Mouse (Mus musculus) right cerebral cortex, postnatal 4 days (tissue): ENCODE results near the gene Isca1.
"Not testable (repeated sequence)": the region's sequence is repeated elsewhere in the genome, so short reads cannot be mapped to it uniquely, and the experiment has no call there.

Source experiments
- DNase-seq: peaks from one replicate; pipeline ENCODE4 v3.0.0-alpha.2; 2022

Gene Isca1

GRCm38 (mm10) chr13:59746164-59746563 is 23.4 kb downstream of the Isca1 start:
- no peak for DNase-seq

- no peak for DNase-seq
Observed at GRCm38 (mm10) chr13:59745462-59745861, 24.1 kb downstream of the Isca1 start.

DNA sequence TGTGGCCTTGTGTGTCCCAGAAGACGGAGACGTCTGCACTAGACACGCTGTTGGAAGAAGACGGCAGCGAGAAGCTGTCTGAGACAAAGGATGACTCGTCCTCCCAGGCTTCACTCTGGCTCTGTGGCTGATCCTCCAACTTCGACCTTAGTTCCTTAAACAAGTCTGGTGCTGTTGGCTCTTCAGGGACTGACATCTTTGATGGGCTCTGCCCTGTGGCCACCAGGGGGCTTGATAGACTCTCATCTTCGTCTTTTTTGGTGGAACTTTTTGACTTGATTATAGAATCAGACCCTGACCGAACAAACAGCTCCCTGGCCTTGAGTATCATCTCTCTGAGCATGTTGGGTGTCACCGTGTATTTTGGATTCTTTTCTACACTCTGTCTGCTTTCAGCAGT is 27.9 kb downstream of the Isca1 start:
- no peak for DNase-seq

GRCm38 (mm10) chr13:59741096-59741495 is 28.5 kb downstream of the Isca1 start:
- DNase-seq = no peak

- DNase-seq = no peak
Observed at GRCm38 (mm10) chr13:59739397-59739796, 30.2 kb downstream of the Isca1 start.

DNA sequence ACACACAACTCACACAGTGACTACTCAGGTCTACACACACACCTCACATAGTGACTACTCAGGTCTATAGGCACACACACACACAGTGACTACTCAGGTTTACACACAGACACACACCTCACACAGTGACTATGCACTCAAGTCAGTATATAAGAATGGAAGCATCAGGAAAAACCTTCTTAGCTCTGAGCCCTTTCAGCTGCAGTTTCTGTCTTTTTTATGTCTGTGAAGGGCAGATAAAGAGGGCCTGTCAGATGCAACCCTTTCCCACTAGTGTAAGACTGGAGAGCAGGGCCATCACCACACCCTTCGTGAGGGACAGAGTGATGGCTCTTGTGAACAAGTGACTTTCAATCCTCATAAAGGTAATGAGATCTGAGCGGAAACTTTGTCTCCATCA is 31.2 kb downstream of the Isca1 start:
- no peak for DNase-seq

DNA sequence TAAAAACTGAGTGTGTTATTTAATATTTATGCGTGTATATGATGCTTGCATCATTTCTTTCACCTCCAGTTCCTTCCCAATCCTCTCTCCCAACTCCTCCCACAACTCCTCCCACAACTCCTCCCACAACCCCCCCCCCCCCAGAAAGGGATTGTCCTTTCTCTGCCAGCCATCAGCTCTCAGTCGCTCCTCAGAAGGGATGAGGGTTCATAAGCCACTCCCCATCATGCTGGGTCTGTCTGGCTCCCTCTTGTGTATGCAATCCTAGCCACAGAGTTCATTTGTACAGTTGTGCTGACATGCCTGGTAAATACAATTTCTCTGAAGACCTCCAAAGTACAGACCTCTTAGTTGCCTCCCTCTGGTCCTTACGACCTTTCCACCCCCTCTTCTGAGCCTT is 34.4 kb downstream of the Isca1 start:
- DNase-seq = no peak

DNA sequence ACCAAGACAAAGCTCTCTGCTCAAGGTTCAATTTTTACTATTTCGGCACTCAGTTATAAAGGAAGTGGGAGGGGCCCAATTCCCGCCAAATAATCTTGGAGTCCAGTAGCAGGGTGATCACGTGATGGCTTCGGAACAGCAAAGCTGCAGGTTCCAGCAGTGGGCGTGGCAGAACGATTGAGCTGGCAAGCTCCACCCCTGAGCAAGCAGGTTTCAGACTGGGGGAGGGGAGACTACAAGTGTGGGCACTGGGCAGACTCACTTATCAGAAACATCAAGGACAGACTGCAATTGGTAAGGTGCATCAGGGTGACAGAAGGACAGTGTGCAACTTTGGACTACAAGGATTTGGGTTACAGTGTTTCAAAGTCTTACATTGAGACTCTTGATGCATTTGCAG is 35.3 kb downstream of the Isca1 start:
- not testable (repeated sequence) for DNase-seq

DNA sequence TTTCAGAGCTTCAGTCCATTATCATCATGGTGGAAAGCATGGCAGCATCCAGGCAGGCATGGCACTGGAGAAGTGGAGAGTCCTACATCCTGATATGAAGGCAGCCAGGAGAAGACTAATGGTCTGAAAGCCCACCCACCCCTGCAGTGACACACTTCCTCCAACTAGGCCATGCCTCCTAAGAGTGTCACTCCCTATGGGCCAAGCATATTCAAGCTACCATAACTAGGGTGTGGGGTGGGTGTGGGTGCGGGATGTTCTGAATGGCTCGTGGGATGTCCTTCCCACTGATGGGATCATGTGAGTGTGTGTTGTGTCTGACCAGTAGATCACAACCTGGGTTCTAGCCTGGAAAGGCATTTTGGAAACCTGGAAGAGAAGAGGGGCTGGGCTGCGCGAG is 35.7 kb downstream of the Isca1 start:
- DNase-seq = no peak

DNA sequence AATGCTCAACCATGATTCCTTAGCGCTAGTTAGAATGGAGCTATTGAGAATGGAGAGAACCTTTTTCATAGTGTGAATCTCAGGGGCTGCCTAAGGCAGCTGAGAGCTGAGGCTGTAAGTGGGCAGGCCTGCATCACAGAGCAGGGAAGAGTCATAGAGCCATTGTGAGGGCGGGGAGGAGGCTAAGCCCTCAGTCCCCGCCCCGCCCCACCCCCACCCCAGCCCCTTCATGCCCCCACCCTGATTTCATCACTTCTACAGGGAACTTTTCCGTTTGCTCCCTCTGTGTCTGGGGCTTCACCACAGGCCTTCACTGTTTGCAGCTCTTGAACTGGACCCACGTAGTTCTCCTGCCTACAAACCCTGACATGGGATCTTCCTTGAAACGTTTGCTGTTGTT is 38.0 kb downstream of the Isca1 start, which contains the start of gene Spata31d1d:
Gene Spata31d1d, minus strand, starts transcription at position 101 of the 400 bp plus-strand sequence.
- DNase-seq = no peak

DNA sequence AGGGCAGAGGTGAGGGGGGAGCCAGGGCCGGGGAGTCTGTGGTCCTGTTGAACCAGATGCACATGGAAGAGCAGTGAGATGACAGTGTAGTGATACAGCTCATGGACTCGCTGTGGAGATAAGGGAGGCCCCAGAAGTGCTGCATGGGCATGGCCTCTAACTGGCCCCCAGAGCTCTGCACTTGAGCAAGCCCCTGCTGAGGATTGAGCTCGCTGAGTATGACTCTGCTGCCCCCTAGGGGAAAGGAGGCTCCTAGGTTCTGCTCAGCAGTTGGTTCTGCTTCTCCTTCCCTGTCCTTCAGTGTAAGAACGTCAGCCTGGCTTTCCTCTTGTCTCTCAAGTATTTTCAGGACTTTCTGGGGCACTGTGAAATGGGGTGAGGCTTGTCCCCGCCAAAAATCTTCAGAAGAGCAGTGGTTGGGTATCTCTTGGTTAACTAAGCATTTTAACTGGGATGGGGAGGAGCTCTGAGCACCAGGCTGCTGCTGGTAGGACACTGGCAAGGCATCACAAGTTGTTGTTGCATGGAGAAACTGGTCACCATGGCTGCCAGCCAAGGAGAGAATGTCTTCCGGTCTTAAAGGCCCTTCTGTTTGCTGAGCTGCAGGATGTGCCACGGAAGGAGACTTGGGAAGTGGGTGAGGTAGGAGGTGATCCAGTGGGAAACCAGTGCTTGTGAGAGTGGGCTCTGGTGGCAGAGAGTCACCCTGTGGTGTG is 41.1 kb downstream of the Isca1 start:
- DNase-seq = peak; percentile 76

DNA sequence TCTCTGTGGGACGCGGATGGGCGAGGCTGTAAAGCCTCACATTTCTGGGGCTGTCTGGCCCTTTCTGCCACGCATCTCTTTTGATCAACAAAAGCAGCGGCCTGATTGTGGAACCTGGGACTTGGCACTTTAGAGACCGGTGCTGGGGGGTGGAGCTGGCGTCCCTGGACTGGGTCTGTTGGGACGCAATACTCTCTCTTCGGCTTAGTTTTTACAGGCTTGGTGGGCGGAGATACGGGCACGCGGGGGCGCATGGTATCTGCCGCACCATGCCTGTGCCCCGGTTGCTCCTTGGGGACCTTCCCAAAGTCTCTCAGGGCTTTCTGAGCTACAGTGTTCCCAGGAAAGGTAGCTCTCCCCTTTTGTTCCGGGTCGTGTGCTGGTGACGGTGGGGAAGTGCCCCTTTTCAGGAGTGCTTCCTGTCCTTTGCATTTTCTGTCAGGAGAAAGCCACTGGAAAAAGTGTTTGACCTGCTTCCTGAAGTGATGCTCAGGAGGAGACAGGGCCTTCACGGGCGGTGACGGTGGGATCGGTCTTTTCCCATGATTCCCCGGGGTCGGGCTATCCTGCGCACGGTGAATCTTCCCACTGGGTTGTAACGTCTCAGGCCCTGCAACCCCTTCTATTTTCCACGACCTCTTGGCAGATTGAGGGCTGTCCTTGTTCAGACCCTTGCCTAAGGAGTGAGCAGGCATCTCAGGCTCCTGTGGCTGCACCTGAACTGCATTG is 43.3 kb downstream of the Isca1 start:
- DNase-seq = no peak

- DNase-seq = not testable (repeated sequence)
Observed at GRCm38 (mm10) chr13:59722089-59722488, 47.5 kb downstream of the Isca1 start.

GRCm38 (mm10) chr13:59719475-59719874 is 50.1 kb downstream of the Isca1 start:
- no peak for DNase-seq

DNA sequence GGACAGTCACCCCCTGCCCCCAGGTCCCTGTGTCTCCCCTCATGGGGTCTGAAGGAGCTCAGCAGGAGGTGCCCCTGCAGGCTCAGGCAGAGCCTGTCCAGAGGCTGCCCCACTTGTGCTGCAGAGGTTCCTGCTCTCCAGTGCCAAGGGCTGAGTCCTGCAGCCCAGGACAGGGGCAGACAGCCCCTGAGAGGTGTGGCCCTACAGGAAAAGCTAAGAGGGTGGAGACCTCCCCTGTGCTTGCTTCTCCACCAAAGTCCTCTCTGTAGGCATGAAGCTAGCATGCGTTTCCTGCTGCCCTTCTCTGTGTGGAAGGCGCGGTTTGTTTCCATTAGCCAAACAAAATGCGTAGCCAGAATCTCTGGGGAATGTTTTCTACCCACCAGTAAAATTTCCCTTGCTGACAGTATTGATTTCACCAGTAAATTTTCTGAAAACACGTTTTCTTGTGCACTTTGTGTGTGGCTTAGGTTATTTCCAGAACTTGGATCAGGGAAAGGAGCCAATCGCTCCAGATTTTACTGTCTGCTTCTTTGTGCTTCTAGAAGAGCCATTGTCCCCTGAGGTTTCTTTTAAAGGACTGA is 50.7 kb downstream of the Isca1 start:
- not testable (repeated sequence) for DNase-seq

GRCm38 (mm10) chr13:59713710-59714109 is 55.9 kb downstream of the Isca1 start:
- no peak for DNase-seq

DNA sequence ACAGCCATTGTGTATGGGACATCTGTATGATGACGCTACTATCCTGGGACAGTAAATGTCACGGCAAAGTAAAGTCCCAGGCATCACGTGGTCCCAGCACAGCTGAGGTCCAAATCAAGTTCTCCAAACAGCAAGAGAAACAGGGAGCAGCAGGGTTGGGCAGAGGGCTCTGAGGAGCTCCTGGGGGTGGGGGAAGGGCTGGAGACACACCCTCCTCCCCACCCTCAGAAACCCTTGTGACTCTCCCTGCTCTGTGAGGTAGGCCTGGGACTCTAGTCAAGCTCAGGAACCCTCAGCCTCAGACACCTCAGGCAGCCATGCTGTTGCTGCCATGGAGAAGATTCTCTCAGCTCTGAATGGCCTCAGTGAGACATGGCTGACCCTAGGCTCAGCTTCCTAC is 57.6 kb downstream of the Isca1 start, which contains the start of gene Spata31d1b:
Gene Spata31d1b, plus strand, starts transcription at position 301 of the 400 bp plus-strand sequence.
- DNase-seq = not testable (repeated sequence)

- no peak for DNase-seq
Observed at GRCm38 (mm10) chr13:59710230-59710629, 59.4 kb downstream of the Isca1 start, which contains the start of gene Spata31d1a. Gene Spata31d1a, minus strand, starts transcription at chr13:59710330.
